Comparison of ENCODE assay signal across 15 mouse cellular contexts in genomic region chr14:23748011-23748410, GRCm38 (mm10).
"Had no signal": no experiment of that assay in that cellular context is flagged by ENCODE, and none has a peak within 500 bp of the region (broad histone marks: within the 10 kb centered on the region; RNA-seq: fewer than 3 reads in every experiment).

No protein-coding gene starts in this region.

- H3K36me3 ChIP-seq: lung, embryonic 15.5 days; midbrain, embryonic 13.5 days; midbrain, embryonic 15.5 days; neural tube, embryonic 12.5 days; stomach, embryonic 15.5 days had no signal

- DNase-seq: lung, adult 2 months; lung, postnatal 14 days; lung, postnatal 36 days; right cerebral cortex, postnatal 14 days; thymus, adult 2 months; thymus, postnatal 25 days; thymus, postnatal 4 days had no signal

- H3K4me1 ChIP-seq: lung, embryonic 15.5 days; megakaryocyte, embryonic 14.5 days; midbrain, embryonic 13.5 days; midbrain, embryonic 15.5 days; neural tube, embryonic 12.5 days; stomach, embryonic 15.5 days had no signal

- H3K27ac ChIP-seq: lung, embryonic 15.5 days; macrophage; midbrain, embryonic 13.5 days; midbrain, embryonic 15.5 days; neural tube, embryonic 12.5 days; stomach, embryonic 15.5 days; stomach, postnatal 0 days had no signal

- H3K27me3 ChIP-seq: lung, embryonic 15.5 days; megakaryocyte, embryonic 14.5 days; midbrain, embryonic 13.5 days; midbrain, embryonic 15.5 days; neural tube, embryonic 12.5 days; stomach, embryonic 15.5 days had no signal

- H3K4me3 ChIP-seq: lung, embryonic 15.5 days; megakaryocyte, embryonic 14.5 days; midbrain, embryonic 13.5 days; midbrain, embryonic 15.5 days; neural tube, embryonic 12.5 days; stomach, embryonic 15.5 days had no signal

- H3K9me3 ChIP-seq: lung, embryonic 15.5 days; midbrain, embryonic 13.5 days; midbrain, embryonic 15.5 days; neural tube, embryonic 12.5 days; stomach, embryonic 15.5 days had no signal
